ENCODE assay signal across 22 mouse cellular contexts in genomic region chr1:85719049-85719448, GRCm38 (mm10).
"Had no signal": no experiment of that assay in that cellular context is flagged by ENCODE, and none has a peak within 500 bp of the region (broad histone marks: within the 10 kb centered on the region; RNA-seq: fewer than 3 reads in every experiment).

No protein-coding gene starts in this region.

- H3K4me3 ChIP-seq: limb, embryonic 12.5 days; limb, embryonic 15.5 days; midbrain, embryonic 12.5 days; midbrain, embryonic 15.5 days; neural tube, embryonic 12.5 days; neural tube, embryonic 15.5 days had no signal

- H3K27ac ChIP-seq: limb, embryonic 12.5 days; limb, embryonic 15.5 days; liver, embryonic 14.5 days; macrophage; midbrain, embryonic 12.5 days; midbrain, embryonic 15.5 days; neural tube, embryonic 12.5 days; neural tube, embryonic 15.5 days; stomach, postnatal 0 days had no signal

- ATAC-seq: liver, postnatal 0 days; lung, postnatal 0 days; midbrain, embryonic 15.5 days had no signal

- H3K27me3 ChIP-seq: limb, embryonic 12.5 days; limb, embryonic 15.5 days; midbrain, embryonic 12.5 days; midbrain, embryonic 15.5 days; neural tube, embryonic 12.5 days; neural tube, embryonic 15.5 days had no signal

- DNase-seq: kidney, postnatal 10 days; kidney, postnatal 4 days; left cerebral cortex, postnatal 4 days; liver, postnatal 0 days; lung, embryonic 14.5 days; right cerebral cortex, adult 18-20 months; right cerebral cortex, postnatal 14 days; right cerebral cortex, postnatal 4 days; thymus, adult 2 months; thymus, postnatal 14 days; thymus, postnatal 4 days had no signal

- H3K36me3 ChIP-seq: limb, embryonic 12.5 days; limb, embryonic 15.5 days; midbrain, embryonic 12.5 days; midbrain, embryonic 15.5 days; neural tube, embryonic 12.5 days; neural tube, embryonic 15.5 days had no signal

- H3K4me2 ChIP-seq: limb, embryonic 12.5 days; limb, embryonic 15.5 days; liver, embryonic 11.5 days; lung, embryonic 14.5 days; midbrain, embryonic 12.5 days; midbrain, embryonic 15.5 days; neural tube, embryonic 12.5 days; neural tube, embryonic 15.5 days had no signal

- H3K4me1 ChIP-seq: limb, embryonic 12.5 days; limb, embryonic 15.5 days had no signal

- H3K9me3 ChIP-seq: limb, embryonic 12.5 days; limb, embryonic 15.5 days; midbrain, embryonic 12.5 days; midbrain, embryonic 15.5 days; neural tube, embryonic 12.5 days; neural tube, embryonic 15.5 days had no signal

- H3K9ac ChIP-seq: limb, embryonic 12.5 days; limb, embryonic 15.5 days; liver, embryonic 14.5 days; liver, postnatal 0 days; lung, embryonic 14.5 days; midbrain, embryonic 12.5 days; midbrain, embryonic 15.5 days; neural tube, embryonic 12.5 days; neural tube, embryonic 15.5 days had no signal
